Mouse (Mus musculus) heart, embryonic 13.5 days (tissue): Measurements from ENCODE around the gene Dgki. TPM values are rescaled to one million over a fixed set of nuclear protein-coding genes. Genes with fewer than 3 reads are reported as not detected.

Experiments used
- ATAC-seq: fragments of 200-750 bp; cut with Nextera tagmentation; 2 replicates; pipeline ENCODE4 v1.8.0; 2017; ENCODE audit warnings: moderate TSS enrichment; ENCODE audit not compliant: insufficient number of reproducible peaks, low FRiP score, low TSS enrichment; ENCODE audit errors: extremely low read depth
- H3K27ac ChIP-seq: fragments of 300-500 bp; sonication (generic); replicated peaks from 2 replicates; pipeline ENCODE4 v1.5.1; 2015; ENCODE audit warnings: moderate library complexity, mild to moderate bottlenecking, inconsistent platforms
- H3K27me3 ChIP-seq: fragments of 300-500 bp; sonication (generic); replicated peaks from 2 replicates; pipeline ENCODE4 v1.6.1; 2015; ENCODE audit warnings: mild to moderate bottlenecking, inconsistent platforms
- H3K36me3 ChIP-seq: fragments of 300-500 bp; sonication (generic); 2 replicates; pipeline ENCODE4 v1.6.1; 2015; ENCODE audit warnings: mild to moderate bottlenecking, inconsistent platforms
- H3K4me1 ChIP-seq: fragments of 300-500 bp; sonication (generic); 2 replicates; pipeline ENCODE4 v1.6.1; 2015; ENCODE audit warnings: inconsistent platforms
- H3K4me2 ChIP-seq: fragments of 300-500 bp; sonication (generic); 2 replicates; pipeline ENCODE4 v1.6.1; 2015; ENCODE audit warnings: inconsistent platforms, mild to moderate bottlenecking, moderate library complexity
- H3K4me3 ChIP-seq: fragments of 300-500 bp; sonication (generic); 2 replicates; pipeline ENCODE4 v1.5.1; 2015; ENCODE audit warnings: moderate library complexity, mild to moderate bottlenecking, inconsistent platforms
- H3K9ac ChIP-seq: fragments of 300-500 bp; sonication (generic); 2 replicates; pipeline ENCODE4 v1.6.1; 2015; ENCODE audit warnings: inconsistent platforms, mild to moderate bottlenecking, moderate library complexity
- H3K9me3 ChIP-seq: fragments of 300-500 bp; sonication (generic); 2 replicates; pipeline ENCODE4 v1.6.1; 2016; ENCODE audit warnings: inconsistent platforms
- WGBS: fragments of 180-500 bp; shearing (Covaris S2); methylation state at CpG from one replicate; pipeline ENCODE4 v1.1.7; 2015; ENCODE audit warnings: mixed read lengths; 5-methylcytosine and 5-hydroxymethylcytosine counted together
- polyA plus RNA-seq: library from polyadenylated mRNA; unstranded; fragments of >200 nt; fragmentation: Nextera tagmentation; extraction: Ambion mirVana; gene quantifications from 2 replicates; pipeline ENCODE4 v1.2.1, GENCODE M21; 2015

The Dgki gene
- polyA plus RNA-seq, 1 experiment from 2014 or later, result 0.63 TPM

- H3K4me3 ChIP-seq, result no peak overlapping the region
- no peaks in the 10 kb centered on the region for H3K27me3 ChIP-seq
- H3K9me3 ChIP-seq, result no peaks in the 10 kb centered on the region
- H3K27ac ChIP-seq, result no peak overlapping the region
- no peak overlapping the region for H3K4me2 ChIP-seq
- H3K36me3 ChIP-seq, result no peaks in the 10 kb centered on the region
- H3K9ac ChIP-seq, result no peak overlapping the region
- WGBS, result 42% methylated on average over 8 of the region's 8 CpGs
- no peaks in the 10 kb centered on the region for H3K4me1 ChIP-seq
- ATAC-seq, result no peak
Measured at GRCm38 (mm10) chr6:37089148-37090111, 210.6 kb downstream of the Dgki start.

GRCm38 (mm10) chr6:37082990-37083389 lies 217.0 kb downstream of the Dgki start:
- H3K36me3 ChIP-seq, result no peaks in the 10 kb centered on the region
- no peak for ATAC-seq
- no peak overlapping the region for H3K4me3 ChIP-seq
- H3K27me3 ChIP-seq, result no peaks in the 10 kb centered on the region
- WGBS, result 68% methylated on average over 3 of the region's 3 CpGs
- no peak overlapping the region for H3K27ac ChIP-seq
- H3K9ac ChIP-seq, result no peak overlapping the region
- H3K4me2 ChIP-seq, result no peak overlapping the region
- no peaks in the 10 kb centered on the region for H3K9me3 ChIP-seq
- H3K4me1 ChIP-seq, result no peaks in the 10 kb centered on the region

GRCm38 (mm10) chr6:37072401-37073016 lies 227.5 kb downstream of the Dgki start:
- Histone ChIP-seq H3K4me3 (no peak overlapping the region), H3K9me3 (no peaks in the 10 kb centered on the region), H3K9ac (no peak overlapping the region), H3K4me1 (peaks cover 11% of the 10 kb centered on the region), H3K27me3 (no peaks in the 10 kb centered on the region), H3K36me3 (no peaks in the 10 kb centered on the region), H3K4me2 (no peak overlapping the region), H3K27ac (no peak overlapping the region)
- 64% methylated on average over 9 of the region's 9 CpGs for WGBS
- no peak for ATAC-seq

GRCm38 (mm10) chr6:37069836-37070600 lies 230.0 kb downstream of the Dgki start:
- Histone ChIP-seq H3K4me3 (no peak overlapping the region), H3K27me3 (no peaks in the 10 kb centered on the region), H3K4me2 (no peak overlapping the region), H3K36me3 (no peaks in the 10 kb centered on the region), H3K9me3 (no peaks in the 10 kb centered on the region), H3K4me1 (peaks cover 15% of the 10 kb centered on the region), H3K9ac (no peak overlapping the region), H3K27ac (no peak overlapping the region)
- WGBS, result 62% methylated on average over 14 of the region's 14 CpGs
- no peak for ATAC-seq

- peaks cover 26% of the 10 kb centered on the region for H3K4me1 ChIP-seq
- no peak overlapping the region for H3K4me3 ChIP-seq
- H3K4me2 ChIP-seq, result no peak overlapping the region
- WGBS, result 75% methylated on average over 6 of the region's 6 CpGs
- H3K36me3 ChIP-seq, result no peaks in the 10 kb centered on the region
- no peaks in the 10 kb centered on the region for H3K9me3 ChIP-seq
- no peak for ATAC-seq
- no peak overlapping the region for H3K27ac ChIP-seq
- H3K27me3 ChIP-seq, result no peaks in the 10 kb centered on the region
- H3K9ac ChIP-seq, result no peak overlapping the region
Measured at GRCm38 (mm10) chr6:37068737-37069136, 231.2 kb downstream of the Dgki start.

- WGBS, result 91% methylated on average over 1 of the region's 1 CpGs
Measured at GRCm38 (mm10) chr6:37067357-37067756, 232.6 kb downstream of the Dgki start.

GRCm38 (mm10) chr6:37064214-37064830 lies 235.7 kb downstream of the Dgki start:
- Histone ChIP-seq H3K9me3 (no peaks in the 10 kb centered on the region), H3K27ac (peak overlapping the region; percentile 76), H3K9ac (0 out of 2 replicates have a peak overlapping the region, but pooled peaks have one; percentile 21), H3K27me3 (no peaks in the 10 kb centered on the region), H3K4me2 (0 out of 2 replicates have a peak overlapping the region, but pooled peaks have one; percentile 3), H3K4me3 (no peak overlapping the region), H3K36me3 (no peaks in the 10 kb centered on the region), H3K4me1 (peaks cover 21% of the 10 kb centered on the region)
- 20% methylated on average over 10 of the region's 10 CpGs for WGBS
- ATAC-seq, result no peak; the same call in 1 of the 2 replicates

More at GRCm38 (mm10) chr6:37067357-37067756, 232.6 kb downstream of the Dgki start:
- Histone ChIP-seq H3K27me3 (no peaks in the 10 kb centered on the region), H3K36me3 (no peaks in the 10 kb centered on the region), H3K4me3 (no peak overlapping the region), H3K9ac (no peak overlapping the region), H3K4me2 (no peak overlapping the region), H3K9me3 (no peaks in the 10 kb centered on the region), H3K27ac (no peak overlapping the region), H3K4me1 (peaks cover 30% of the 10 kb centered on the region)
- no peak for ATAC-seq

GRCm38 (mm10) chr6:37063266-37063665 lies 236.7 kb downstream of the Dgki start:
- Histone ChIP-seq H3K27me3 (no peaks in the 10 kb centered on the region), H3K36me3 (no peaks in the 10 kb centered on the region), H3K9me3 (no peaks in the 10 kb centered on the region), H3K4me1 (peaks cover 18% of the 10 kb centered on the region), H3K27ac (peak overlapping the region; percentile 76), H3K9ac (no peak overlapping the region), H3K4me3 (no peak overlapping the region), H3K4me2 (no peak overlapping the region)
- WGBS, result 86% methylated on average over 7 of the region's 7 CpGs
- ATAC-seq, result no peak

- Histone ChIP-seq H3K4me2 (no peak overlapping the region), H3K27me3 (no peaks in the 10 kb centered on the region), H3K9me3 (no peaks in the 10 kb centered on the region), H3K4me3 (no peak overlapping the region), H3K36me3 (no peaks in the 10 kb centered on the region), H3K9ac (no peak overlapping the region), H3K27ac (no peak overlapping the region), H3K4me1 (peaks cover 14% of the 10 kb centered on the region)
- no peak for ATAC-seq
- WGBS, result 80% methylated on average over 3 of the region's 3 CpGs
Measured at GRCm38 (mm10) chr6:37060114-37060513, 239.9 kb downstream of the Dgki start.

GRCm38 (mm10) chr6:37057957-37058356 lies 242.0 kb downstream of the Dgki start:
- H3K4me2 ChIP-seq, result no peak overlapping the region
- H3K36me3 ChIP-seq, result no peaks in the 10 kb centered on the region
- H3K27ac ChIP-seq, result no peak overlapping the region
- WGBS, result 81% methylated on average over 9 of the region's 9 CpGs
- no peaks in the 10 kb centered on the region for H3K9me3 ChIP-seq
- peaks cover 9% of the 10 kb centered on the region; the same call in 1 of the 2 replicates for H3K4me1 ChIP-seq
- no peak overlapping the region for H3K9ac ChIP-seq
- H3K27me3 ChIP-seq, result no peaks in the 10 kb centered on the region
- H3K4me3 ChIP-seq, result no peak overlapping the region
- no peak for ATAC-seq

- Histone ChIP-seq H3K4me3 (no peak overlapping the region), H3K27me3 (no peaks in the 10 kb centered on the region), H3K4me1 (peaks cover 9% of the 10 kb centered on the region; the same call in 1 of the 2 replicates), H3K4me2 (no peak overlapping the region), H3K9ac (no peak overlapping the region), H3K27ac (no peak overlapping the region), H3K36me3 (no peaks in the 10 kb centered on the region), H3K9me3 (no peaks in the 10 kb centered on the region)
- ATAC-seq, result no peak
- WGBS, result 86% methylated on average over 7 of the region's 7 CpGs
Measured at GRCm38 (mm10) chr6:37057536-37057935, 242.4 kb downstream of the Dgki start.
